In the genomic region with DNA sequence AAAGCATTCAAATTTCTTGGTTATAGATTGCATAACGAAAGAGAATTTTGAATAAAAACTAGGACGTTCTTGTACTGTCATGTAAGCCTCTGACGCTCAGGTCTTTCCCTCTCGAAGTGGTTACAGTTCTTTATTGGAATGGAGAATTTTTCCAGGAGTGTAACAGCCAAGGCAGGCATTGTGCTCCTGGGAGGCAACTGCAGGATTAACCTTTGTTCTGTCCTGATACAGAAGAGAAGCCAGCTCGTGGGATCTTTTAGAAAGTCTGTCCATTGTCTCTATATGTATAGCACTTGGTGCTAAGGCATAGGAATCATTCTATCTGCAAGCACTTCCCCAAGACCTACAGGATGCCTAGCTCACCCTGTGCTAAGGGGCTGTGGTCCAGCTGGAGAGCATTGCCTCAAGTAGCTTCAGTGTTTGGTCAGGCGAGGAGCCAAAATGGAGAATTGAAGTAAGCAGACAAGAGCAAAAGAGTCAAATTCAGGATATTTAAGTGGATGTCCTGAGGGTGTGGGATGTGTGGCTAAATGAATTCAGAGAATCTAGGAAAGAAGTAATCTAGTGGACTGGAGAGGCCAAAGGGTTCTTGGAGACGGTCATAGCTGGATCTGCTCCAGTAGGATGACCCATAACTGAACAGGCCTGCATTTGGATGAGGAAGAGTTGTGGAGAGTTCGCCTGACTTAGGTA, we compare ENCODE assay signal across 17 mouse cellular contexts.
DNase-seq lines count a peak whose midpoint lies in the region; ATAC-seq and TF ChIP-seq lines count a peak whose summit lies in the region.
"Had no signal": no experiment of that assay in that cellular context is flagged by ENCODE, and none has a peak within 500 bp of the region (broad histone marks: within the 10 kb centered on the region; RNA-seq: fewer than 3 reads in every experiment).

No protein-coding gene starts in this region.

- no peak for TF ChIP-seq CTCF in layer of hippocampus, adult 2 months (conservative IDR thresholded peaks at IDR 0.05)

- H3K4me1 ChIP-seq in embryonic facial prominence, embryonic 14.5 days (ENCODE audit: control insufficient read depth, insufficient read depth, low read length), result peaks cover 26% of the 10 kb centered on the region
- H3K4me1 ChIP-seq in embryonic facial prominence, embryonic 10.5 days, result peaks cover 39% of the 10 kb centered on the region
- peaks cover 28% of the 10 kb centered on the region for H3K4me1 ChIP-seq in lung, embryonic 16.5 days (replicated peaks; ENCODE audit: control insufficient read depth, insufficient read depth, low read length)
- peaks cover 30% of the 10 kb centered on the region for H3K4me1 ChIP-seq in forebrain, embryonic 15.5 days

- H3K27ac ChIP-seq in embryonic facial prominence, embryonic 14.5 days (replicated peaks; ENCODE audit: low read depth, low read length), result no peak overlapping the region
- no peak overlapping the region for H3K27ac ChIP-seq in embryonic facial prominence, embryonic 10.5 days (replicated peaks)
- peak overlapping the region; percentile 78 for H3K27ac ChIP-seq in layer of hippocampus, adult 2 months
- H3K27ac ChIP-seq in lung, embryonic 16.5 days (ENCODE audit: low read length), result no peak overlapping the region
- no peak overlapping the region for H3K27ac ChIP-seq in forebrain, embryonic 15.5 days (replicated peaks)
- H3K27ac ChIP-seq: heart, embryonic 15.5 days; limb, embryonic 13.5 days had no signal

- H3K9me3 ChIP-seq in embryonic facial prominence, embryonic 14.5 days (ENCODE audit: control insufficient read depth, low read length), result no peaks in the 10 kb centered on the region
- H3K9me3 ChIP-seq in embryonic facial prominence, embryonic 10.5 days, result no peaks in the 10 kb centered on the region
- H3K9me3 ChIP-seq in lung, embryonic 16.5 days (ENCODE audit: control insufficient read depth, low read length), result no peaks in the 10 kb centered on the region
- no peaks in the 10 kb centered on the region for H3K9me3 ChIP-seq in forebrain, embryonic 15.5 days
- H3K9me3 ChIP-seq: heart, embryonic 15.5 days; limb, embryonic 13.5 days; megakaryocyte, embryonic 14.5 days had no signal

- DNase-seq in embryonic facial prominence, embryonic 14.5 days (ENCODE audit: low spot score), result peak; percentile 42
- no peak for DNase-seq in embryonic facial prominence, embryonic 10.5 days (ENCODE audit: low spot score)
- no peak for DNase-seq in layer of hippocampus, adult 2 months (ENCODE audit: low spot score in 2 of 2)
- no peak for DNase-seq in layer of hippocampus, postnatal 25 days (ENCODE audit: extremely low spot score in 1 of 2, low spot score in 1 of 2)
- peak; percentile 54 to 56 for DNase-seq in cerebellum, postnatal 14 days
- DNase-seq in layer of hippocampus, adult 11-12 months (ENCODE audit: low spot score), result no peak
- DNase-seq: adrenal gland, postnatal 25 days; embryo, embryonic 11 days; retina, postnatal 1 day; thymus, postnatal 36 days had no signal

- H3K9ac ChIP-seq in embryonic facial prominence, embryonic 14.5 days (ENCODE audit: low read depth, low read length), result no peak overlapping the region
- H3K9ac ChIP-seq in lung, embryonic 16.5 days (ENCODE audit: low read length), result no peak overlapping the region
- H3K9ac ChIP-seq in forebrain, embryonic 15.5 days (replicated peaks), result no peak overlapping the region
- H3K9ac ChIP-seq: heart, embryonic 15.5 days; limb, embryonic 13.5 days had no signal

- no peaks in the 10 kb centered on the region for H3K27me3 ChIP-seq in embryonic facial prominence, embryonic 14.5 days (replicated peaks; ENCODE audit: control insufficient read depth, insufficient read depth, low read length)
- H3K27me3 ChIP-seq in embryonic facial prominence, embryonic 10.5 days (replicated peaks; ENCODE audit: low read depth, poor library complexity, severe bottlenecking), result no peaks in the 10 kb centered on the region
- H3K27me3 ChIP-seq in lung, embryonic 16.5 days (ENCODE audit: control insufficient read depth, insufficient read depth, low read depth, low read length), result no peaks in the 10 kb centered on the region
- H3K27me3 ChIP-seq in forebrain, embryonic 15.5 days, result no peaks in the 10 kb centered on the region
- H3K27me3 ChIP-seq: heart, embryonic 15.5 days; limb, embryonic 13.5 days; megakaryocyte, embryonic 14.5 days; Patski had no signal

- 79% methylated on average over 8 of the region's 8 CpGs for WGBS in embryonic facial prominence, embryonic 14.5 days
- 86% methylated on average over 8 of the region's 8 CpGs for WGBS in embryonic facial prominence, embryonic 10.5 days
- WGBS in lung, embryonic 16.5 days, result 72% methylated on average over 8 of the region's 8 CpGs
- 73% methylated on average over 8 of the region's 8 CpGs for WGBS in forebrain, embryonic 15.5 days

- H3K4me2 ChIP-seq in embryonic facial prominence, embryonic 14.5 days (ENCODE audit: low read depth, low read length), result no peak overlapping the region
- no peak overlapping the region for H3K4me2 ChIP-seq in lung, embryonic 16.5 days (ENCODE audit: low read depth, low read length)
- H3K4me2 ChIP-seq in forebrain, embryonic 15.5 days (replicated peaks), result no peak overlapping the region
- H3K4me2 ChIP-seq: heart, embryonic 15.5 days; limb, embryonic 13.5 days had no signal

- H3K4me3 ChIP-seq in embryonic facial prominence, embryonic 14.5 days (ENCODE audit: low read depth, low read length), result no peak overlapping the region
- no peak overlapping the region for H3K4me3 ChIP-seq in embryonic facial prominence, embryonic 10.5 days
- no peak overlapping the region for H3K4me3 ChIP-seq in layer of hippocampus, adult 2 months
- no peak overlapping the region for H3K4me3 ChIP-seq in lung, embryonic 16.5 days (ENCODE audit: low read length)
- no peak overlapping the region for H3K4me3 ChIP-seq in forebrain, embryonic 15.5 days
- H3K4me3 ChIP-seq: heart, embryonic 15.5 days; limb, embryonic 13.5 days; megakaryocyte, embryonic 14.5 days had no signal

- no peaks in the 10 kb centered on the region for H3K36me3 ChIP-seq in embryonic facial prominence, embryonic 14.5 days (ENCODE audit: control insufficient read depth, insufficient read depth, low read length)
- H3K36me3 ChIP-seq in embryonic facial prominence, embryonic 10.5 days (replicated peaks), result no peaks in the 10 kb centered on the region
- H3K36me3 ChIP-seq in lung, embryonic 16.5 days (ENCODE audit: control insufficient read depth, insufficient read depth, low read length), result no peaks in the 10 kb centered on the region
- no peaks in the 10 kb centered on the region for H3K36me3 ChIP-seq in forebrain, embryonic 15.5 days
- H3K36me3 ChIP-seq: heart, embryonic 15.5 days; limb, embryonic 13.5 days had no signal

- no peak for ATAC-seq in embryonic facial prominence, embryonic 14.5 days (ENCODE audit: low read depth)
- peak; percentile 26; the same call in 1 of the 2 replicates for ATAC-seq in lung, embryonic 16.5 days (ENCODE audit: low read depth)
- no peak for ATAC-seq in forebrain, embryonic 15.5 days (replicated peaks)
- ATAC-seq: forebrain, embryonic 14.5 days; Patski had no signal

Comparison
In these comparisons a context has a peak if more than half of its experiments do, and no peak if none do; other contexts are left out.
1. DNase-seq: peak in embryonic facial prominence, embryonic 14.5 days (single experiment) and cerebellum, postnatal 14 days (2 of 2); none in embryonic facial prominence, embryonic 10.5 days (single experiment), layer of hippocampus, adult 2 months (0 of 2), layer of hippocampus, postnatal 25 days (0 of 2) and layer of hippocampus, adult 11-12 months (single experiment).